Mouse (Mus musculus) lung, postnatal 4 days (tissue): ENCODE measurements around the gene Rnf34.

Source experiments
- DNase-seq, 2 experiments: peaks; one replicate each; pipeline ENCODE4 v3.0.0; 2021

The Rnf34 gene

GRCm38 (mm10) chr5:122849521-122850318 is at the start of gene Rnf34:
Gene Rnf34 (plus strand): TSS chr5:122850048.
- DNase-seq = peak; percentile 98 to 99

DNA sequence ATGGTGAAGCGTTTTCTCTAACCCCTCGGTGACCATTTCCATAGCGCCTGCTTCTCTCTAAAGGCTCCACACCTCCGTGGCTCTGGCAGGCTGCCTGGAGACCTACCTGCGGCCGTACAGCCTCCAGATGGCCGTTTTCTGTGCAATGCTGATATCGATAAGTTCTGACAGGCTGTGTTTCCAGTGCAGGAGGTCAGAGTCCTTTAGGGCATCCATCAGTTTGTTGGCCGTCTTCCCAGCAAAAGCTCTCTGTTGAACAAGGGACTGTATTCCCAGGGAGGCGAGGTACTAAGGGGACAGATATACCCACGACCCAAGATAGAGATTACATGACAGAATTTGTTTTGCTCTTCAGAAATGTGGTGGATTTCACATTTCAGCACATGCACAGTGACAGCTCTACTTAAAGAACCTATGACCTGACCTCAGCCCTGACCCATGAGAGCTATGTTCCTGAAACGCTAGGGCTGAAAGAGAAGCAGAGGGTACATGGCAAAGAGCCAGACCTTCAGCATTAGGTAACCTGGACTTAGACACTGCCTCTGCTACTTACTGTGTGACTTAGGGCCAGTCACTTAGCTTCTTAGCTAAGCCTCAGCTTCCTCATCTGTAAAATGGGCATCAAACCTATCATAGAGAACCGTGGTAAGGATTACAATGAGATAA is 49.4 kb upstream of the Rnf34 start:
- no peak for DNase-seq

DNA sequence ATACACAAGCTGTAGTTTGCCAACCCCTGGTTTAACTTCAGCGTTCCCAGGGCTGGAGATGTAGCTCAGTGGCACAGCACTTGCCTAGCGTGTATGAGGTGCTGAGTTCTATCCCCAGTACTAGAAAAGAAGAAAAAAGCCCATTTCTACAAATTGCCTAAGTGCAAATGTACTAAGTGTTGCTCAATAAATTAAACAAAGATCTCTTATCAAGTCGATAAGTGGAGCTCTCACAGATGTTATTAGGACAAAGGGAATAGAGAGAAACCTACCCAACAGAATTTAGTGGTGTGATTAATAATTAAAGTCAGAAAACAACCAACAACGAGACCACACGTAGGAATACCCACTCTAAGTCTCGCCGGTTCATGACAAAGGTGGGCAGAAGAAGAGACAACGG is 48.2 kb upstream of the Rnf34 start:
- no peak for DNase-seq

DNA sequence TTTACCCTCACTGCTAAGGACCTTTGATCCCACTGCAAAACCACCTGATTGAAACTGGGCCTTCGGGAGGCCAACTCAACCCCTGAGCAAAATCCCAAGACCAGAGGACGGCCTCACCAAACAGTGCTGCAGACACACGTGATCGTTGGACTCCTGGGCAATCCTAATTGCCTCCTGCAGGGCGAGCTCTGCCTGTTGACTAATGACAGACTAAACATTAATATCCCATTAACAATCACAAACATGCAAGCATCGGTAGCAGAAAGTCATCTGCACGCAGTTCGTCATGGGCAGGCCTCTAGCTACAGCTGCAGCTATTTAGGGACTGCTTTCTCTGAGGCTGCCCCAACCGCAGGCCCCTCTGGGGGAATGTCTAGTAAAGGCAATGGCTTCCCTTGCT is 47.1 kb upstream of the Rnf34 start:
- DNase-seq = peak; percentile 41 to 75

- DNase-seq = no peak
Measured at GRCm38 (mm10) chr5:122805503-122805902, 44.3 kb upstream of the Rnf34 start.

DNA sequence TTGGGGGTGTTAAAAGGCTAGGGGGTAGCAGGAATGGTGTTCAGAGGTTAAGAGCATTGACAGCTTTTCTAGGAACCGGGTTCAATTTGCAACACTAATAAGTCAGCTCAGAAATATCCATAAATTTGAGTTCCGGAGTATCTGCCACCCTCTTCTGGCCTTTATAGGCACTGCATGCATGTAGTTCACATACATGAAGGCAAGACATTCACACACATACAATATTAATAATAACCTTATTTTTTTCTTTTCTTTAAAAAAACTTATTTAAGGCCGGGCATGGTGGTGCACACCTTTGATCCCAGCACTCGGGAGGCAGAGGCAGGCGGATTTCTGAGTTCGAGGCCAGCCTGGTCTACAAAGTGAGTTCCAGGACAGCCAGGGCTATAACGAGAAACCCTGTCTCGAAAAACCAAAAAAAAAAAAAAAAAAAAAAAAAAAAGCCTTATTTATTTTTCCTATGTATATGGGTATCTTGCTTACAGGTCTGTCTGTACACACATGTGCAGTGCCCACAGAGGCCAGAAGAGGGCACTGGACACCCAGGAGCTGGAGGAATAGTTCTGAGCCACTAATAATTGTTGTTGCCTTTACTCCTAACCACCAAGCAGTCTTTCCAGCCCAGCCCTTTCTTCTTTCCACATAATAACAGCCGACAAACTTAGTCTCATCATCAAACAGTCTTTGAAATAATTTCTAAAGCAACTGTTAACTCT is 38.3 kb upstream of the Rnf34 start:
- DNase-seq = peak; percentile 74 to 78

- no peak for DNase-seq
Measured at GRCm38 (mm10) chr5:122812699-122813098, 37.1 kb upstream of the Rnf34 start.

DNA sequence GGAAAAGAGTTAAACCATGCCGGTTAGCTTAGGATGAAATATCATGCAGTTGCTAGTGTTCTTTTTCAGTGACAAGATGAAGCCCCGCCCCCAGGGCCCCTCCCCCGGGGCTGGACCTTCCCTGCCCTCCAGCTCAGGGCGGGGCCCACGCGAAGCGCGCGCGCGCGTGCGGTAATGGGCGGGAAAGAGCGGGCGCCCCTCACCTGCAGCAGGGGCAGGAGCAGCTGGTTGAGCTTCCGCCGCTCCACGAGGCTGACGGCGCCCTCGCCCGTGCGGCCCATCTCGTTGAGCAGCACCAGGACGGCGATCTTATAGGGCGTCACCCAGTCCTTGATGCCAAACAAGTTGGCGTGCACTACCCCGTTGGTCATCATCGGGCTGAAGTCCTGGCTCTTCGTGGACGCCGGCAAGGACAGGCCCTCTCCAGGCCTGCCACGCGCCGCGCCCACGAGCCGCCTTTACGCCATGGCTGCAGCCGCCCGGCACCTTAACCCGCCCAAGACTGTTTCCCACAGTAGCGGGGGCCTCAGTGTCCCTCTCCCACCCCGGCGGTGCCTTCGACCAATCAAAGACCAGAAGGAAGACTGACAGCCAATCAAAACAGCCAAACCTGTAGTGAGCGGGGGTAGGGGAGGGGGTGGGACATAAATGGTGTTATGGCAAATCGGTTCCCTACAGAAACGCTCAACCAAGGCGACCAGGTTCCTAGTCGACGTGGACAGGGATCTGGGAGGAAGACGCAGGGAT is 28.9 kb upstream of the Rnf34 start, which contains the start of gene Anapc5:
Gene Anapc5, minus strand, starts transcription at position 563 of the 747 bp plus-strand sequence.
- peak; percentile 95 to 96 for DNase-seq

DNA sequence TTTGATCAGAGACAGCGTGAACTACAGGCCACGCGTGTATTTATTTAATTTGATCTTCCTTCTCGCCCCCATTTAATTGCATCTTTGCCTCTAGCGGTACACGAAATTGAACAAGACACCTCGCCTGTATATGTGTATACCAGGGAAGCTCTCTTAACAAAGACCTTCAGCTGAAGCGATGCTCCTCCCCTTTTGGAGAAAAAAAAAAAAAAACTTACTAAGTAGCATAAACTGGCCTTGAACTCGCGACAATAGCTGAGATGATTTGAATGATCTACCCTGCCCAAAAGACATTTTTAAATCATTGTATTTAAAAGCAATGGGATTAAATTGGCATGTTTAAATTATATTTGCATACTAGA is 28.3 kb upstream of the Rnf34 start:
- DNase-seq = no peak

DNA sequence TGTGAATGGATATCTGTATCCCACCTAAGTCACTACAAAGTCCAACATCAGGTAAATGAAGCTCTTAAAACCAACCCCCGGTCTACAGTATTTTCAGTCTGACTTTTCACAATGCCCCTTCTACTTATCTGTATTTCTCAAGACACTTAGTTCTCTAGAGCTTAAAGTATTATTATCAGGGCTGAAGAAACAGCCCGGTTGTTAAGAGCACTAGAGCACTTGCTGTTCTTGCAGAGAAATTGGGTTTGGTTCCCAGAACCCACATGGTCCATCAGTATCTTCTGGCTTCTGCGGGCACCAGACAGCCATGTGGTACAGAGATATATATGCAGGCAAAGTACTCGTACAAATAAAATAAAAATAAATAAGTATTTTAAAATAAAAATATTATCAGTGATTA is 27.4 kb upstream of the Rnf34 start:
- no peak for DNase-seq

DNA sequence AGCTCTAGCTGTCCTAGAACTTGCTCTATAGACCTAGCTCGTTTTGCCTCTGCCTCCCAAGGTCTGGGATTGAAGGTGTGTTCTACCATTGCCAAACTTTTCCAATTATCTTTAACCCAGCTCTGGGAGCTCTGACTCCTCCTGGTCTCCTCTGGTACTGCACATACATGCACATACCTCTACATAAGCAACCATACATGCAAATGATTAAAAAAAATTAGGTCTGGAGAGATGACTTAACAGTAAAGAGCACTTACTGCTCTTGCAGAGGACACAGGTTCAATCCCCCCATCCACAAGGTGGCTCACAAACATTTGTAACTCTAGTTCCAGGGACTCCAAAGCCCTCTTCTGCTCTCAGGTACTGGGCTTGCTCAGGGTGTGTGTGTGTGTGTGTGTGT is 25.9 kb upstream of the Rnf34 start:
- no peak for DNase-seq

GRCm38 (mm10) chr5:122824450-122824849 is 25.4 kb upstream of the Rnf34 start:
- no peak for DNase-seq

DNA sequence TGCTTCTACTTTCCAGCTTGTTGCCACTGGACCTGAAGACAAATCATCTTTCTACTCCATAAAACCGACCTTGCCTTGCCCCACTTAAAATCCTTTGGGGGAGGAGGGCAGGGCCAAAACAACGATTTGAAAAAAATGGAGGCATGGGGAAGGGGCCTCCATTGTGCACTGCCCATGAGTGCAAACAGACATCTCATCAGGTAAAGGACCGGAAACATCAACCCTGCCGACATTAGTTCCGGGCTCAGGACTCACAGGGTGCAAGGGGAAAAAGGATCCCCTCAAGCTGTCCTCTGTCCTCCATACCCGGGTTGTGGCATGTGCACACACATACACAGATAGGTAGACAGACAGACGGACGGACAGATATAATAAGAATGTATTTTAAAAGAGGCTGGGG is 24.7 kb upstream of the Rnf34 start:
- no peak for DNase-seq

DNA sequence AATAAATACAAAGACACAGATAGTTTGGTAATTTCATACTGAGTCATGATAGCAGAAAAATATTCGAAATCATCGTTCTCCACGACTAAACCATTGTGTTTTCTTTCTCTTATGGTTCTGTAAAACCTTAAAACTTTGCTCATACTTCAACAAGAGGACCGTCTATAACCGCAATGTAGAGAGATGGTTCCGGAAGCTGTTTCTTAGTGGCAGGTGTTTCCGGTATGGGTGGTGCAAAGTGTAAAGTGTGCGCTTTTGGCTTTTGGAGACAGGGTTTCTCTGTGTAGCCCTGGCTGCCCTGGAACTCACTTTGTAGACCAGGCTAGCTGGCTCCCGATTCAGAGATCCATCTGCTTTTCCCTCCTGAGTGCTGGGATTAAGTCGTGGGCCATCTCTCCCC is 17.3 kb upstream of the Rnf34 start:
- no peak for DNase-seq

GRCm38 (mm10) chr5:122832996-122833395 is 16.9 kb upstream of the Rnf34 start:
- no peak for DNase-seq

DNA sequence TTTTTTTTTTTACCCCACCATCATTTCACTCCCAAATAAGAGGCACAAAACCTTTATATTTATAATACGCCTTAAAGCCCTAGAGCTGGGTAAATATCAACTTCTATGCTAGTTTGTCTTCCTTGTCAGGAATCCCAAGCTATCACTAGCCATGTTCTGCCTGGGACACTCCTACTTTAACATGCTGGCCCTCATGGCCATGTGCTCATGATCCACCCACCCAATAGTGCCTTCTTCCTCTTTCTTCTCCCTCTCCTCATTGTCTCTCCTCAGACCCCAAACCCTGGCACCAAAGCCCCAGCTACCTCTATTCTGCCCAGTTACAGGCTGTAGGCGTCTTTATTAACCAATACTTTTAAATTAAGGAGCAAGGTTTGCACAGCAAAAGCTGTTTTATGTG is 8.7 kb upstream of the Rnf34 start:
- DNase-seq = no peak

- no peak for DNase-seq
Measured at GRCm38 (mm10) chr5:122843799-122844198, 6.0 kb upstream of the Rnf34 start.

GRCm38 (mm10) chr5:122850319-122851002 is 613 bp downstream of the Rnf34 start:
- peak in 1 of 2 experiments; percentile 82 for DNase-seq

- no peak for DNase-seq
Measured at GRCm38 (mm10) chr5:122852611-122853010, 2.8 kb downstream of the Rnf34 start.

DNA sequence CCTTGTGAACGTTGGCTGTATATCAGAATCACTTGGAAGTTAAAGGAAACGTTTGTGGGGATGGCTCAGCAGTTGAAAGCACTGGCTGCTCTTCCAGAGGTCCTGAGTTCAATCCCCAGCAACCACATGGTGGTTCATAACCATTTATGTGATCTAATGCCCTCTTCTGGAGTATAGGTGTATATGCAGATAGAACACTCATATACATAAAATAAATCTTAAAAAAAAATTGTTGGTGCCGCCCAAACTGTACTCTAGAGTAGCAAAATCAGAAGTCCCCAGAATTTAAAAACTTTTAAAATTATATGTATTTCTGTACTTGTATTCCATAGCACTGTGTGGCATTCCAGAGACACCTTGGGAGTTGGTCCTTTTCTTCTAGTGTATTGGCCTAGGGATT is 6.0 kb downstream of the Rnf34 start:
- DNase-seq = no peak

GRCm38 (mm10) chr5:122863053-122863452 is 13.2 kb downstream of the Rnf34 start:
- DNase-seq = no peak

GRCm38 (mm10) chr5:122872626-122873025 is 22.8 kb downstream of the Rnf34 start:
- no peak for DNase-seq
